Mouse (Mus musculus): Measurements from ENCODE around the gene Gm9758. TPM values are rescaled to one million over a fixed set of nuclear protein-coding genes. Genes with fewer than 3 reads are reported as not detected.

The Gm9758 gene
- polyA plus RNA-seq (2015; fragmentation: Nextera tagmentation; extraction: Ambion mirVana) = not detected in 2 replicates

DNA sequence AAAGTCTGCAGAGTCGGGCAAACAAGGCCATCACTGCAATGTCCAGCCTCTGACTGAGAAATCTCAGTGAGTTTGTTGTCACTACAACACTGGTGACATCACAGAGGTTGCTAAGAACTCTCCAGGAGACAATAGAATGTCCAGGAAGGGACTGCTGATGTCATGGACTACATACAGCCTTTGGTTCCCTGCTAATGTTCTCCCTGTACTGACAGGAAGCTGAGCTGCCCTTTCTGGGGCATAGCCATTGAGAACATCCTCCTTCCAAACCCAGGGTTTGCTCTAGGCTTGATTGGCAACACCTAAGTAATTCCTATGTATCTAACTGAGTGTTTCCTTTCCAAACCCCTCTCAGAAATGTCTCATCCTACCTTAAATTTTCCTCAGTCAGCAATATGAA is at the start of gene Gm9758:
Gene Gm9758, minus strand, starts transcription at position 101 of the 400 bp plus-strand sequence.

DNA sequence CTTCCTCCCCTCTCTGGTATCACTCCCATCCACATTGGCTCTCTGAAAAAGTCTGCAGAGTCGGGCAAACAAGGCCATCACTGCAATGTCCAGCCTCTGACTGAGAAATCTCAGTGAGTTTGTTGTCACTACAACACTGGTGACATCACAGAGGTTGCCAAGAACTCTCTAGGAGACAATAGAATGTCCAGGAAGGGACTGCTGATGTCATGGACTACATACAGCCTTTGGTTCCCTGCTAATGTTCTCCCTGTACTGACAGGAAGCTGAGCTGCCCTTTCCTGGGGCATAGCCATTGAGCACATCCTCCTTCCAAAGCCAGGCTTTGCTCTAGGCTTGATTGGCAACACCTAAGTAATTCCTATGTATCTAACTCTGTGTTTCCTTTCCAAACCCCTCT is 23.6 kb upstream of the Gm9758 start, which contains the start of gene Speer4e:
Gene Speer4e, minus strand, starts transcription at position 101 of the 400 bp plus-strand sequence.

Other genes starting within 250 kb of the Gm9758 start
- gene Speer4e, start 23.5 kb upstream of the Gm9758 start, polyA plus RNA-seq (2015; fragmentation: Nextera tagmentation; extraction: Ambion mirVana) = not detected in 2 replicates
- not detected in 2 replicates for gene Gm10354, start 64.0 kb upstream of the Gm9758 start, polyA plus RNA-seq (2015; fragmentation: Nextera tagmentation; extraction: Ambion mirVana)
- not detected in 2 replicates for gene Gm17019, start 118.1 kb upstream of the Gm9758 start, polyA plus RNA-seq (2015; fragmentation: Nextera tagmentation; extraction: Ambion mirVana)